Mouse (Mus musculus): ENCODE measurements around the gene Ms4a18.

DNA sequence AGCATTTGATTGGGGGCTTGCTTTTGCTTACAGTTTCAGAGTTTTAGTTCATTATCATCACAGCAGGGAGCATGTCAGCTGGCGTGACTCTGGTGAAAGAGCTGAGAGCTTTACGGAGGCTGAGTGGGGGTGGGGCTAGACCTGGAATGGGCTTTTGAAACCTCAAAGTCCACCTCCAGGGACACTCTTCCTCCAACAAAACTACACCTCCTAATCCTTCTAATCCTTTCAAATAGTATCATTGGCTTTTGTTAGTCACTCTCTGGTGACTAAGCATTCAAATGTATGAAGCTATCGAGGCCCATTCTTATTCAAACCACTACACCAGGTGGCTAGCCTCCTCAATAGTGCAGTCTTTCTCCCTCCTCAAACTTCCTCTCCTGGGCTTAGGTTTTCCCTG is 45.2 kb downstream of the Ms4a18 start:
- TF ChIP-seq CTCF (IDR thresholded peaks at IDR 0.05; ENCODE audit: low read depth, low read length): no peak
- TF ChIP-seq GATA1 (IDR thresholded peaks at IDR 0.05; ENCODE audit: borderline replicate concordance, low read length): no peak
- no peak for TF ChIP-seq TAL1 (conservative IDR thresholded peaks at IDR 0.05; ENCODE audit: low read depth, low read length)
- no peak for TF ChIP-seq GATA2 (IDR thresholded peaks at IDR 0.05; ENCODE audit: borderline replicate concordance, low read depth, low read length)
